Mouse (Mus musculus) limb, embryonic 12.5 days (tissue): Measurements from ENCODE around the gene Snrnp200. TPM values are rescaled to one million over a fixed set of nuclear protein-coding genes. Genes with fewer than 3 reads are reported as not detected.
"Not testable (repeated sequence)": the region's sequence is repeated elsewhere in the genome, so short reads cannot be mapped to it uniquely, and the experiment has no call there.

Source experiments
- ATAC-seq: fragments of 200-750 bp; cut with Nextera tagmentation; 2 replicates; pipeline ENCODE4 v1.8.0; 2017; ENCODE audit warnings: low read depth, moderate TSS enrichment; ENCODE audit not compliant: insufficient number of reproducible peaks, insufficient read depth, low FRiP score, low TSS enrichment
- H3K27ac ChIP-seq: fragments of 300-500 bp; sonication (generic); 2 replicates; pipeline ENCODE4 v1.5.1; 2016; ENCODE audit warnings: mild to moderate bottlenecking, moderate library complexity
- H3K27me3 ChIP-seq: fragments of 300-500 bp; sonication (generic); 2 replicates; pipeline ENCODE4 v1.6.1; 2016; ENCODE audit warnings: mild to moderate bottlenecking, moderate library complexity
- H3K36me3 ChIP-seq: fragments of 300-500 bp; sonication (generic); 2 replicates; pipeline ENCODE4 v1.6.1; 2016; ENCODE audit warnings: mild to moderate bottlenecking, moderate library complexity
- H3K4me1 ChIP-seq: fragments of 300-500 bp; sonication (generic); replicated peaks from 2 replicates; pipeline ENCODE4 v1.6.1; 2016
- H3K4me2 ChIP-seq: fragments of 300-500 bp; sonication (generic); 2 replicates; pipeline ENCODE4 v1.6.1; 2016; ENCODE audit warnings: mild to moderate bottlenecking, moderate library complexity
- H3K4me3 ChIP-seq: fragments of 300-500 bp; sonication (generic); replicated peaks from 2 replicates; pipeline ENCODE4 v1.5.1; 2016; ENCODE audit warnings: mild to moderate bottlenecking
- H3K9ac ChIP-seq: fragments of 300-500 bp; sonication (generic); replicated peaks from 2 replicates; pipeline ENCODE4 v1.6.1; 2016; ENCODE audit warnings: mild to moderate bottlenecking, moderate library complexity
- H3K9me3 ChIP-seq: fragments of 300-500 bp; sonication (generic); 2 replicates; pipeline ENCODE4 v1.6.1; 2016; ENCODE audit warnings: mild to moderate bottlenecking, moderate library complexity
- WGBS: fragments of 180-500 bp; shearing (Covaris S2); methylation state at CpG from one replicate; pipeline ENCODE4 v1.1.7; 2016; 5-methylcytosine and 5-hydroxymethylcytosine counted together
- polyA plus RNA-seq: library from polyadenylated mRNA; unstranded; fragments of >200 nt; fragmentation: Nextera tagmentation; extraction: Ambion mirVana; gene quantifications from 2 replicates; pipeline ENCODE4 v1.2.1, GENCODE M21; 2016

Snrnp200 gene
- polyA plus RNA-seq, 1 experiment from 2014 or later: 98.3 TPM

- ATAC-seq: no peak
- H3K27ac ChIP-seq: no peak overlapping the region
- peaks cover 56% of the 10 kb centered on the region for H3K36me3 ChIP-seq
- no peak overlapping the region for H3K4me3 ChIP-seq
- H3K9me3 ChIP-seq: no peaks in the 10 kb centered on the region
- H3K4me1 ChIP-seq: no peaks in the 10 kb centered on the region
- no peaks in the 10 kb centered on the region for H3K27me3 ChIP-seq
- no peak overlapping the region for H3K9ac ChIP-seq
- WGBS: 80% methylated on average over 6 of the region's 6 CpGs
- H3K4me2 ChIP-seq: no peak overlapping the region
Observed at GRCm38 (mm10) chr2:127255294-127255693, 47.1 kb downstream of the Snrnp200 start.

GRCm38 (mm10) chr2:127259340-127259739, 51.2 kb downstream of the Snrnp200 start:
- 90% methylated on average over 5 of the region's 5 CpGs for WGBS
- no peak overlapping the region for H3K9ac ChIP-seq
- H3K4me1 ChIP-seq: no peaks in the 10 kb centered on the region
- peaks cover 48% of the 10 kb centered on the region for H3K36me3 ChIP-seq
- no peak overlapping the region for H3K27ac ChIP-seq
- no peak overlapping the region for H3K4me2 ChIP-seq
- no peak overlapping the region for H3K4me3 ChIP-seq
- H3K27me3 ChIP-seq: no peaks in the 10 kb centered on the region
- H3K9me3 ChIP-seq: no peaks in the 10 kb centered on the region
- ATAC-seq: no peak

- H3K9ac ChIP-seq: no peak overlapping the region
- no peaks in the 10 kb centered on the region for H3K27me3 ChIP-seq
- ATAC-seq: no peak
- no peaks in the 10 kb centered on the region for H3K9me3 ChIP-seq
- no peak overlapping the region for H3K27ac ChIP-seq
- H3K4me2 ChIP-seq: no peak overlapping the region
- H3K4me3 ChIP-seq: no peak overlapping the region
- H3K36me3 ChIP-seq: peaks cover 29% of the 10 kb centered on the region
- no peaks in the 10 kb centered on the region for H3K4me1 ChIP-seq
Observed at GRCm38 (mm10) chr2:127262480-127262879, 54.3 kb downstream of the Snrnp200 start.

- H3K27ac ChIP-seq: no peak overlapping the region
- WGBS: 53% methylated on average over 4 of the region's 4 CpGs
Observed at GRCm38 (mm10) chr2:127267854-127268253, 59.7 kb downstream of the Snrnp200 start.

GRCm38 (mm10) chr2:127269491-127270299, 61.5 kb downstream of the Snrnp200 start, which contains the start of gene Stard7:
Stard7 (plus strand) TSS chr2:127270218.
- Histone ChIP-seq H3K27me3 (no peaks in the 10 kb centered on the region), H3K4me1 (peaks cover 7% of the 10 kb centered on the region), H3K9me3 (no peaks in the 10 kb centered on the region), H3K9ac (peak within 1 kb of the TSS; percentile 93), H3K4me2 (peak within 1 kb of the TSS; percentile 82), H3K27ac (peak within 1 kb of the TSS; percentile 95), H3K36me3 (peaks cover 6% of the 10 kb centered on the region; the same call in 1 of the 2 replicates), H3K4me3 (peak within 1 kb of the TSS; percentile 97)
- under 1% methylated on average over 49 of the region's 49 CpGs for WGBS
- peak; percentile 98 for ATAC-seq

More at GRCm38 (mm10) chr2:127267854-127268253, 59.7 kb downstream of the Snrnp200 start:
- H3K4me2 ChIP-seq: no peak overlapping the region
- no peaks in the 10 kb centered on the region for H3K27me3 ChIP-seq
- H3K9me3 ChIP-seq: no peaks in the 10 kb centered on the region
- no peak overlapping the region for H3K9ac ChIP-seq
- peaks cover 7% of the 10 kb centered on the region for H3K4me1 ChIP-seq
- no peak overlapping the region for H3K4me3 ChIP-seq
- H3K36me3 ChIP-seq: peaks cover 5% of the 10 kb centered on the region; the same call in 1 of the 2 replicates
- no peak for ATAC-seq

GRCm38 (mm10) chr2:127270300-127271041, 62.3 kb downstream of the Snrnp200 start:
- WGBS: under 1% methylated on average over 75 of the region's 75 CpGs

GRCm38 (mm10) chr2:127271042-127271515, 62.9 kb downstream of the Snrnp200 start:
- peak overlapping the region; percentile 93 for H3K9ac ChIP-seq
- no peak for ATAC-seq
- H3K36me3 ChIP-seq: peaks cover 6% of the 10 kb centered on the region; the same call in 1 of the 2 replicates
- H3K4me2 ChIP-seq: peak overlapping the region; percentile 82
- peak overlapping the region; percentile 95 for H3K27ac ChIP-seq
- peaks cover 7% of the 10 kb centered on the region for H3K4me1 ChIP-seq
- peak overlapping the region; percentile 97 for H3K4me3 ChIP-seq
- WGBS: 21% methylated on average over 8 of the region's 8 CpGs
- no peaks in the 10 kb centered on the region for H3K9me3 ChIP-seq
- H3K27me3 ChIP-seq: no peaks in the 10 kb centered on the region

More at GRCm38 (mm10) chr2:127270300-127271041, 62.3 kb downstream of the Snrnp200 start:
- H3K36me3 ChIP-seq: peaks cover 6% of the 10 kb centered on the region; the same call in 1 of the 2 replicates
- H3K27me3 ChIP-seq: no peaks in the 10 kb centered on the region
- H3K4me3 ChIP-seq: peak overlapping the region; percentile 97
- peak overlapping the region; percentile 82 for H3K4me2 ChIP-seq
- peak overlapping the region; percentile 95 for H3K27ac ChIP-seq
- H3K9ac ChIP-seq: peak overlapping the region; percentile 93
- ATAC-seq: peak; percentile 92
- no peaks in the 10 kb centered on the region for H3K9me3 ChIP-seq
- H3K4me1 ChIP-seq: peaks cover 7% of the 10 kb centered on the region

GRCm38 (mm10) chr2:127272049-127272448, 63.9 kb downstream of the Snrnp200 start:
- H3K4me2 ChIP-seq: not testable (repeated sequence)

GRCm38 (mm10) chr2:127272806-127273205, 64.6 kb downstream of the Snrnp200 start:
- no peak for ATAC-seq
- Histone ChIP-seq H3K36me3 (peaks cover 6% of the 10 kb centered on the region; the same call in 1 of the 2 replicates), H3K27ac (no peak overlapping the region), H3K9me3 (no peaks in the 10 kb centered on the region), H3K9ac (no peak overlapping the region), H3K4me2 (no peak overlapping the region), H3K27me3 (no peaks in the 10 kb centered on the region), H3K4me1 (peaks cover 7% of the 10 kb centered on the region), H3K4me3 (no peak overlapping the region)
- 95% methylated on average over 3 of the region's 3 CpGs for WGBS

More at GRCm38 (mm10) chr2:127272049-127272448, 63.9 kb downstream of the Snrnp200 start:
- H3K9ac ChIP-seq, ATAC-seq, H3K36me3 ChIP-seq, H3K4me3 ChIP-seq, H3K27ac ChIP-seq, H3K27me3 ChIP-seq, H3K9me3 ChIP-seq, H3K4me1 ChIP-seq: not testable (repeated sequence)
- WGBS: 88% methylated on average over 4 of the region's 4 CpGs

GRCm38 (mm10) chr2:127274590-127274989, 66.4 kb downstream of the Snrnp200 start:
- Histone ChIP-seq H3K36me3 (peaks cover 6% of the 10 kb centered on the region; the same call in 1 of the 2 replicates), H3K4me2 (no peak overlapping the region), H3K4me3 (no peak overlapping the region), H3K27me3 (no peaks in the 10 kb centered on the region), H3K9ac (no peak overlapping the region), H3K9me3 (no peaks in the 10 kb centered on the region), H3K4me1 (peaks cover 7% of the 10 kb centered on the region), H3K27ac (no peak overlapping the region)
- 85% methylated on average over 2 of the region's 2 CpGs for WGBS
- ATAC-seq: no peak
